Mouse (Mus musculus) embryonic fibroblast, embryonic 13.5 days (primary cell): ENCODE measurements around the gene Slain2. TPM values are rescaled to one million over a fixed set of nuclear protein-coding genes. Genes with fewer than 3 reads are reported as not detected.

ENCODE experiments used
- H3K27ac ChIP-seq: 2 replicates; pipeline ENCODE4 v1.5.1; 2012; ENCODE audit warnings: low read length, control low read depth, inconsistent platforms; ENCODE audit not compliant: insufficient read depth
- H3K4me1 ChIP-seq: 2 replicates; pipeline ENCODE4 v1.6.1; 2011; ENCODE audit warnings: low read length; ENCODE audit not compliant: control insufficient read depth, insufficient read depth
- H3K4me3 ChIP-seq: 2 replicates; pipeline ENCODE4 v1.5.1; 2011; ENCODE audit warnings: mild to moderate bottlenecking, control low read depth, low read length; ENCODE audit not compliant: insufficient read depth
- CTCF ChIP-seq: IDR thresholded peaks from 2 replicates; pipeline ENCODE4 v1.5.1; 2011; ENCODE audit warnings: mild to moderate bottlenecking, control low read depth, low read length, moderate library complexity, borderline replicate concordance; ENCODE audit not compliant: insufficient read depth
- POLR2A ChIP-seq: IDR thresholded peaks from 2 replicates; pipeline ENCODE4 v1.6.1; 2011; ENCODE audit warnings: low read depth, mild to moderate bottlenecking, control low read depth, low read length, moderate library complexity
- polyA plus RNA-seq: library from polyadenylated mRNA; stranded (reverse); fragments of >200 nt; gene quantifications from 2 replicates; pipeline ENCODE4 v1.2.4, GENCODE M21; 2011; ENCODE audit warnings: low read depth; ENCODE audit not compliant: missing spikeins, insufficient read length

Slain2 gene
- polyA plus RNA-seq, 1 experiment = 62.0 TPM

DNA sequence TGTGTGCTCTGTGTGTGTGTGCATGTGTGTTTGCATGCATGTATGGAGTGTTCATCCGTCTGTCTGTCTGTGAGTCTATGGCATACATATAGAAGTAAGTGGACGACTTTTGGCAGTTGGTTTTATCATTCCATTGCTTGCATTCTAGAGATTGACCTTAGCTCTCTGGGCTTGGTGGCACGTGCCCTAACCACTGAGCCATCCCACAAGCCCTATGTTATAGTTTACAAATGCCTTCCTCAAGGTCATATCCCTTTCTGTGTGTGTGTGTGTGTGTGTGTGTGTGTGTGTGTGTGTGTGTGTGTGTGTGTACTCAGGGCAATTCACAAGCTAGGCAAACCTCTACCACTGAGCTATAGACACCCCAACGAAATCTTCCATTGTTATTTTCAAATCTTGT, 12.2 kb upstream of the Slain2 start:
- Histone ChIP-seq H3K4me3 (no peak overlapping the region), H3K4me1 (no peaks in the 10 kb centered on the region; the same call in 1 of the 2 replicates), H3K27ac (no peak overlapping the region)
- TF ChIP-seq CTCF = no peak
- no peak for TF ChIP-seq POLR2A

- no peak overlapping the region for H3K27ac ChIP-seq
- no peak overlapping the region for H3K4me3 ChIP-seq
- H3K4me1 ChIP-seq = no peaks in the 10 kb centered on the region; the same call in 1 of the 2 replicates
- TF ChIP-seq CTCF (no peak), POLR2A (no peak)
These were observed 11.8 kb upstream of the Slain2 start for GRCm38 (mm10) chr5:72902312-72902711.

- H3K4me3 ChIP-seq = no peak overlapping the region
- H3K27ac ChIP-seq = no peak overlapping the region
- TF ChIP-seq CTCF = no peak
- no peak for TF ChIP-seq POLR2A
- H3K4me1 ChIP-seq = no peaks in the 10 kb centered on the region; the same call in 1 of the 2 replicates
These were observed 11.1 kb upstream of the Slain2 start for GRCm38 (mm10) chr5:72902876-72903516.

- H3K4me1 ChIP-seq = no peaks in the 10 kb centered on the region; the same call in 1 of the 2 replicates
- TF ChIP-seq CTCF = no peak
- TF ChIP-seq POLR2A = no peak
These were observed 9.0 kb upstream of the Slain2 start for GRCm38 (mm10) chr5:72904903-72905790.

DNA sequence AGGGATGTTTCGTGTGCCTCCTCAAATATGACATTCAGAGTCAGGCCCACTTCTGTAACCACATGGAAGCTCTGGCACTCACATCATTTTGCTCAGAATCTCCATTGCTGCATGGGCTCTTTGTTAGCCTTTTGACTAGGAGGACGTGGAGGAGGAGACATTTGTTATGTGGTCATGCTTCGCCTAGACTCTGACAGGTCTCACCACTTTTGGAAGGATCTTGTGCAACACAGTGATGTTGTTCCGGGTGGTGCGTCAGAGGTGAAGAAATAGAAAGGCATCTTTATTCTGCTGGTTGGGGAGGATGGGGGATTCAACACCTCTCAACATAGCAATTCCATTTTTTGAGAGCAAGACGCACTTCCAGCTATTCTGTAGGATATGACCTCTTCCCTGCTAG, 6.7 kb upstream of the Slain2 start:
- Histone ChIP-seq H3K27ac (no peak overlapping the region), H3K4me1 (no peaks in the 10 kb centered on the region; the same call in 1 of the 2 replicates)
- TF ChIP-seq CTCF (no peak), POLR2A (no peak)

More at GRCm38 (mm10) chr5:72904903-72905790, 9.0 kb upstream of the Slain2 start:
- Histone ChIP-seq H3K4me3 (no peak overlapping the region), H3K27ac (no peak overlapping the region)

DNA sequence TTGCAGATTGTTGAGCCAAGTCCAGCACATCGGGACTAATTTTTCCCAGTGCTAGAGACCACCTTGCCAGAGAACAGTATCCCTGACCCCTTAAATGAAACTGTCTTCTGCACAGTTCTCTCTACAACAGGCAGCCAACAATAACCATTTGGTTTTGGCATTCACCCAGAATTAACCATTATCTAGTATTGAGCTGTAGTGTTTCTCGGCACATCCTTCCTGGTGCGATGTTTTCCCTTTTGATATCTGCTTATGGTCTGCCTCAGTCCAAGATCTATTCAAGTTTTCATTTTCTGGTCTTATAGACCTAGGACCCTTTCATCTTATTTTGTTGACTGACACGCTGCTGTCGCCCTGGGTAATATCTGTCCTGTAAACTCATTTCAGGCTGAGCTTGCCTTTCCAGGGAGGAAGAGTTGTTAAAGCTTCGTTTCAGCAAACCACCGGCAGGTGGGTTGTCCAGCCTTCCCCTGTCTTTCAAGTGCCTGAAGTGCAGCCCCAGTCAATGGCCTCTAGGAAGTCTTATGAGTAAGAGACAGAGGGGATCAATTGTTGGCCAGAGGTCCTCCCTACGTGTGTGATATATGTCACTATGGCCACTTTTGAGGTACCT, 5.7 kb upstream of the Slain2 start:
- Histone ChIP-seq H3K4me1 (peaks cover 4% of the 10 kb centered on the region), H3K4me3 (no peak overlapping the region), H3K27ac (no peak overlapping the region)
- TF ChIP-seq CTCF = no peak
- TF ChIP-seq POLR2A = no peak

More for the DNA sequence above, 6.7 kb upstream of the Slain2 start:
- H3K4me3 ChIP-seq = no peak overlapping the region

DNA sequence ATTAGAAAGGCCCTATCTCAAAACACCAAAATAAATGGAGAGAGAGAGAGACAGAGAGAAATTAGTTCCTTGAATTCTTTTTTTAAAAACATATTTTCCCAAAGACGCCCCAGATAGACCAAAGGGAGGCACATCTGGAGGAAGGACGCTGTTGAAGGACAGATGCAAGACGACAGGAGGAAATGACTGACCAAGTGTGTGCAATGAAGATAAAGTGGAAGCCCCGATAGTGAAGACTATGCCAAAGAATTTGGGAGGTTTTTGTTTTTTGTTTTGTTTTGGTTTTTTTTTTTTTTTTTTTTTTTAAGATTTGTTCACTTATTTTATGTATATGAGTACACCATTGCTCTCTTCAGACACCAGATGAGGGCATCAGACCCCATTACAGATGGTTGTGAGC, 4.7 kb upstream of the Slain2 start:
- no peak for TF ChIP-seq CTCF
- no peak for TF ChIP-seq POLR2A
- Histone ChIP-seq H3K4me1 (peaks cover 4% of the 10 kb centered on the region), H3K27ac (no peak overlapping the region), H3K4me3 (no peak overlapping the region)

DNA sequence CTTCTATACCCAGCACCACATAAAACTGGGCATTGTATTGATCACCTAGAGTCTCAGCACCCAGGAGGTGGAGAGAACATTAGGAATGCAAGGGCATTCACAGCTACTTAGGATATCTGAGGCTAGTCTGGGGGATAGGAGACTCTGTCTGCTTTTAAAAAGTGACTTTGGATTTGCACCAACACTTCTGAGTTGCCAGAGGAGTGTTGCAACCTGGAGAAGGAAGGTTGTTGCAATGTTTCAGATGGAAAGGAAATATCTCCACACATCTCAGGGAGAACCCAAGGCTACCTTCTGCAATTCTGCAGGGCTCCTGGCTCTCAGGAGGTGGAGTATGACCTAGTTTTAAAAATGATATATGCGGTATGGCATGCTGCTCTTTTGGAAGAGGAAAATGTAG, 3.7 kb upstream of the Slain2 start:
- H3K4me3 ChIP-seq = no peak overlapping the region
- H3K27ac ChIP-seq = no peak overlapping the region
- no peak for TF ChIP-seq CTCF
- no peak for TF ChIP-seq POLR2A
- H3K4me1 ChIP-seq = peaks cover 4% of the 10 kb centered on the region; the same call in 1 of the 2 replicates

DNA sequence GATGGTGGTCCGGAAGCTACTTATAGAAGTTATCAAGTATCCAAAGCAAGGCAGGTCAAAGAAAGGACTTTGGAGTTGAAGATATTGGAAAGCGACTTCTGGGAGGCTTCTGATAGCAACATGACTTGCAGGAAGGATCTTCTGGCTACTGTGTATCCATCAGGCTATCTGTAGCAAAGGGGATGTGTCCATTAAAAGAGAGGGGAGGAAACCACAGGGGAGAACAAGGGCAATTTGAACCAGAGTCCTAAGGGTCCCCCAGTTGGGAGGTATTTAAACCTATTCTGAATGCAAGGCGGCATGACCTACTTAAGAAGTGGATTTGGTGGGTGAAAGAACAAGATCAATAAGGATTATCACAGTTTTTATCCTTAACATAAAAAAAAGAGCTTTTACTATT, 2.8 kb upstream of the Slain2 start:
- Histone ChIP-seq H3K27ac (no peak overlapping the region), H3K4me1 (peaks cover 6% of the 10 kb centered on the region; the same call in 1 of the 2 replicates), H3K4me3 (no peak overlapping the region)
- TF ChIP-seq CTCF (no peak), POLR2A (no peak)
